Mouse (Mus musculus): ENCODE results near the gene Gfer.
"Not testable (repeated sequence)": the region's sequence is repeated elsewhere in the genome, so short reads cannot be mapped to it uniquely, and the experiment has no call there.

Gfer gene

DNA sequence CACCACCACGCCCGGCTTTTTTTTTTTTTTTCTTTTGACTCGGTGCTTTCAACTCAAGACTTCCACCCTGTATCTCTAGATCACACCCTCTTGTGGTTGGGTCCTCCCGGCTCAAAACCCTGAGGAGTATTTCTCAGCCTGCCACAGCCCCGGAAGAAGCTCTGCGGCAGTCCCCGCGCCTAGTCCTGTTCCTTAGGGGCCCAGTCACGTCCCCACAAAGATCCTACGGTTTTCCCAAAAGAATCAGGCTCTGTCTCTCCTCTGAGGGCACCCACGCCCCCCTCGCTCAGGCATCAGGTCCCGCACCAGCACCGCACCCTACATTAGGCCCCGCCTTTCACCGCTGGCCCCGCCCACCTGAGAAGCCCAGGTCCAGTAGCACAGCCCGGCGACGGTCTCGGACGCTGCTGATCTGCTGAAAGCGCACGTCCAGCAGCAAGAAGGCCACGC lies 8.8 kb downstream of the Gfer start:
- DNase-seq (ENCODE audit: low spot score), result peak; percentile 63

DNA sequence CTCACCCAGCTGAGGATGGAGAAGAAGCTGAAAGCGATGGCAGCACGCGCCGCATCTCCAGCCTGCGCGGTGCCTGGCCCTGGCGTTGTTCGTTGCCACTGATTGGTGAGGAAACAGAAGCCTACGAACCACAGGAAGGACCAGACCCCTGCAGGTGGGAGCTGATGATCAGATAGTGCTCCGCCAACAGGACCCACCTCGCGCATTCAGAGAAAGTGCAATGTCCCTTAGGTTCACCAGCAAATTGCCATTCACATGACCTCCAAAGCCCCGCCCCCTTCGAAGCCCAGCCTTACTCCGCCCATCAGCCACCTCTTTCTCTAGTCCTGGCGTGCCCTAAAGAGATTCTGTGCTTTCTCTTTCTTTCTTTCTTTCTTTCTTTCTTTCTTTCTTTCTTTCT lies 9.4 kb downstream of the Gfer start:
- no peak for DNase-seq (ENCODE audit: low spot score)

- no peak for DNase-seq (ENCODE audit: low spot score)
Measured at GRCm38 (mm10) chr17:24677500-24678080, 18.4 kb downstream of the Gfer start.

DNA sequence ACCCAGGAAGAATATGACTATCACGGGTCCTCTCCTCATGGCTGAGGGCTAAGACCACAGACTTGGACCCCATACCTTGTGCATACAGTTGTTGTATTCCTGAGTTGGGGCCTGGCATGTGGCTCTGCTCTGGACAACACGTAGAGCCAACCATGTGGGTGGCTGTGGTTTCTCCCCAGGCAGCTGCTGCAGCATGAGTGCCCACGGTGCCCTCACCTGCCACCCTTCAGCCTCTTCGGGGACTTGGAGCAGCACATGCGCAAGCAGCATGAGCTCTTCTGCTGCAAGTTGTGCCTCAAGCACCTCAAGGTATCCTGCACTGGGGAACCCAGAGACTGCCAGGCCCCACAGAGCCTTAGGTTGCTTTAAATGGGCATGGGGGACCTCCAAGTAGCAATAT lies 19.1 kb downstream of the Gfer start:
- DNase-seq (ENCODE audit: low spot score), result no peak

GRCm38 (mm10) chr17:24676187-24676586 lies 19.8 kb downstream of the Gfer start:
- peak; percentile 71 for DNase-seq (ENCODE audit: low spot score)

GRCm38 (mm10) chr17:24674277-24674676 lies 21.7 kb downstream of the Gfer start:
- no peak for DNase-seq (ENCODE audit: low spot score)

GRCm38 (mm10) chr17:24672141-24672540 lies 23.8 kb downstream of the Gfer start:
- peak; percentile 43 for DNase-seq (ENCODE audit: low spot score)

DNA sequence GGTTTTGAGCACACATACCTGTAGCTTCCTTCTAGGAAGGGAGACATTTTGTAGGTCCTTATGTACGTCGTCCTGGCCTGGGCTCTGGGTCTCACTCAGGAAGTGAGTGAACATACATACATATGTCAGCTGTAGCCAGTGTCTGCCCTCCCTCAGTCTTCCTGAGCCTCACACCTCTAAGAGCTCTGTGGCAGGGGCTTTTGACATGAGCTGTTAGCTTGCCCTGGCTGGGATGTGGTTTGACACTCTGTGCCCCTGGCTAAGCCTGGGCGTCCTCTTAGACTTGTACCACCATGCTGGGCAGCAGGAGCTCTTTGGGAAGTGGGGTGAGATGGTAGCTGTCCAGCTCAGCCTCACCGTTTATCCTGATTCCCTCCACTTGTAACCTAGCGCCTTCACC lies 24.6 kb downstream of the Gfer start:
- no peak for DNase-seq (ENCODE audit: low spot score)

DNA sequence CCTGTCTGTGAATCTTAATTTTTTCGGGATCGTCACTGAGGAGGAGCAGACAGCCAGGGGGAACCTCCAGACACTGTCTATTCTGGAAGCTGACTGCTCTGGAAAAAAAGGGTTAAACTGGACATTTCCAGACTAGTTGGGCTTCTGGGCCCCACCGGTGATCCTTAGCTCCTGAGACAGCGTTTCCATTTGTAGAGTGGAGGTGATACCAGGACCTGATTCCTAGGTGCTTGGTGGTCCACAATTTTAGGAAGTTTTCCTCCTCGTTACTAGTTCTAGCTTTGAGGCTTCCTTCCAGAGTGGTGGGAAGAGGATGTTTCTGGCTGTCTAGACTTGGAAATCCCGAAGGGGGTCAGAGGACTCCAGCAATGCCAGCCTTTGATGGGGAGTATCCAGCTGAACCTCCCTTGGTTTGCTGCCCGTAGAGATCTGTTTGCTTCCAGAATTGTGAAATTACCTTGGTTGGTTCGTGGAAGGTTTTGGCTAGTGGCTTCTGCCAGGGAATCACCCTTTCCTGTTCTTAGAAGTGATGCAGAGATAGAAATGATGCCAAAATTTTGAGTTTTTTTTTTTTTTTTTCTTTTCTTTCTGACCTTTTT lies 25.6 kb downstream of the Gfer start:
- no peak for DNase-seq (ENCODE audit: low spot score)

GRCm38 (mm10) chr17:24669545-24670245 lies 26.3 kb downstream of the Gfer start, which contains the start of gene Zfp598:
Zfp598 (plus strand) TSS chr17:24669687.
- peak; percentile 96 for DNase-seq (ENCODE audit: low spot score)

GRCm38 (mm10) chr17:24669214-24669544 lies 26.8 kb downstream of the Gfer start:
- not testable (repeated sequence) for DNase-seq (ENCODE audit: low spot score)

DNA sequence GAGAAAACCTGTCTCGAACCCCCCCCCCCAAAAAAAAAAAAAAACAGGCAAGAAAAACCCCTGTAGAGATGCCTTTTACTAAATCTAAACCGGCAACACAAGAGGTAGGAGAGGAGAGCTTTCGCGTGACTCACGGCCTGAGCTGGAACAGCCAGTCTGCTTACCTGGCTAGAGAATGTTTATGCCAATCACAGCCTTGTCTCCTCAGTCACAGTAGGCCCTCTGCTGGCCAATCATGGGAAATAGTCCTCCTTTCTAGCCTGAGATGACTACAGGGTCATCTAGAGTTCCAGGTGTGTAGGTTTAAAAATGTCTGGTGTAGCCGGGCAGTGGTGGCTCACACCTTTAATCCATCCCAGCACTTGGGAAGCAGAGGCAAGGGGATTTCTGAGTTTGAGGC lies 28.5 kb downstream of the Gfer start:
- peak; percentile 83 for DNase-seq (ENCODE audit: low spot score)

GRCm38 (mm10) chr17:24667011-24667410 lies 28.9 kb downstream of the Gfer start:
- DNase-seq (ENCODE audit: low spot score), result not testable (repeated sequence)

DNA sequence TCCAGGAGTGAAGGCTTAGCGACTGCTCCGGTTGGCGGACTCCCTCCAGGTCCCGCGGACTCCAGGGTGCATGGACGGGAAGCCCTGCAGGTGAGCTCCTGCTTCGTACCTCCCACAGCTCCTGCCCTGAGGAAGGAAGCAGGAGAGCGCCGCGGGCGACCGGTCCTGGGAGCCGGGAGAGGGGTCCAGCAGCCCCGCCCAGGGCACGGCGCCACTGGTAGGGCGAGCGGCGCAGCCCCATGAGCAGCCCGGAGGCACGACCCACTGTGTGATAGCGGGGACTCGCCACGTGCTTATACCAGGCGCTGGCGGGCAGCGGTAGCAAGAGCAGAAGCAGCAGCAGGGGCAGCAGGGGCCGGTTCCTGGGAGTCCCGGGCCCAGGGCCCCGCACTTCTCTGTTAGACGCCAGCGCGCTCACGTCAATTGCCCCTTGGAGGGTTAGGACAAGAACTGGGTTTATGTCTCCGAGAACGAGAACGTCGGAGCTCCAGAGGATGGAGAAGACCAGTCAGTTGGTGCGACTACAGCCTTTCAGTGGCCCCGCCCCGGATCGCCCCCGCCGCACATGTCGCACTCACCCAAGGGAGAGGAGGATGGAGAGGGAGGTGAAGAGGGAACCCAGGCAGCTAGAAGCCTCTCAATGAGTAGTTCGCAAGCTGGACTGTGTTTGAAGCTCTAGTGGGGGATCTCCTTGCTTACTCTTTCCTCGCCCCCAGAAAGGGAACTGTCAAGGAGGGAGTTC lies 37.8 kb downstream of the Gfer start, which contains the start of gene Npw:
Npw (minus strand) TSS at position 441 of the 742 bp plus-strand sequence.
- no peak for DNase-seq (ENCODE audit: low spot score)

DNA sequence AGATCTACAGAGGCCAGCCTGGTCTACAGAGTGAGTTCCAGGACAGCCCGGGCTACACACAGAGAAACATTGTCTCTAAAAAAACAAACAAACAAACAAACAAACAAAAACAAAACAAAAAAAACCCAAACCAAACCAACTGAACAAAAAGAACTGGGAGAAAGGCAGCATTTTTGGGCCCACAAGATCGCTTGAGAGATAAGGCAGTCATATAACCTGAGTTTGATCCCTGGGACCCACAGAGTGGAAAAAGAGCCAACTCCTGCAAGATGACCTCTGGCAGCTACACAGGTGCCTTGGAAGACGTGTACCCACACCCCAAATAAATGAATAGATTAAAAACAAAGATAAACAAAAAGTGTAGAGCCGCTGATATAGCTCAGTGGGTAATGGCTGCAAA lies 41.0 kb downstream of the Gfer start:
- no peak for DNase-seq (ENCODE audit: low spot score)

GRCm38 (mm10) chr17:24653967-24654710 lies 41.8 kb downstream of the Gfer start:
- DNase-seq (ENCODE audit: low spot score), result peak; percentile 81

DNA sequence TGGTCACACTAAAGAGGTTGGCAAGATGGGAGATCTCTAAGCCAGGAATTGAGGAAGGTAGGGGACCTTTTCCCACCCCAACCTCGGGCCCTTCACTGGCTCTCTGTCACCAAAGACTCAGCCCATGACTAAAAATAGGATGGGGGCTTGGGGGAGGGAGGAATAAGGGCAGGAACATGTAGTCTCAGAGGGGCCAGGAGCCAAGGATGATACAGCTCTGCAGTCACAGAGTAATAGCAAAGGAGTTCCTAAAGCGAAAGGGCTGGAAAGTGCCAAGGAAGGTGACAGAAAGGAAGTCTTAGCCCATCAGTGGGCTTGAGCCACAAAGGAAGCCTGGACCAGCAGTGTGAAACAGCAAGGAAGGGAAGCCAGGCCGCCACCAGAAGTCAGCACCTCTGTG lies 44.1 kb downstream of the Gfer start:
- no peak for DNase-seq (ENCODE audit: low spot score)

- no peak for DNase-seq (ENCODE audit: low spot score)
Measured at GRCm38 (mm10) chr17:24650766-24651165, 45.2 kb downstream of the Gfer start.

GRCm38 (mm10) chr17:24650070-24650616 lies 45.8 kb downstream of the Gfer start, which contains the start of gene Slc9a3r2:
Slc9a3r2 (minus strand) TSS chr17:24650327.
- DNase-seq (ENCODE audit: low spot score), result peak; percentile 62

- DNase-seq (ENCODE audit: low spot score), result peak; percentile 58
Measured at GRCm38 (mm10) chr17:24649581-24650069, 46.3 kb downstream of the Gfer start.

GRCm38 (mm10) chr17:24648731-24649377 lies 47.1 kb downstream of the Gfer start:
- DNase-seq (ENCODE audit: low spot score), result no peak
